Mouse (Mus musculus): ENCODE results near the gene Pax5. TPM values are rescaled to one million over a fixed set of nuclear protein-coding genes. Genes with fewer than 3 reads are reported as not detected.

Gene Pax5
- total RNA-seq, 2 experiments from 2014 or later = 0.10 to 0.22 TPM

GRCm38 (mm10) chr4:44508386-44509226 lies 201.7 kb downstream of the Pax5 start:
- no peak for DNase-seq
- intact Hi-C loops (cut with DNase I; ENCODE audit: low total_unique reads) = no loop called here

GRCm38 (mm10) chr4:44507861-44508260 lies 202.4 kb downstream of the Pax5 start:
- DNase-seq = no peak
- intact Hi-C loops (cut with DNase I; ENCODE audit: low total_unique reads) = no loop called here

- DNase-seq = no peak
- intact Hi-C loops (cut with DNase I; ENCODE audit: low total_unique reads) = no loop called here
Measured at GRCm38 (mm10) chr4:44504998-44505397, 205.3 kb downstream of the Pax5 start.

GRCm38 (mm10) chr4:44502196-44502867 lies 208.0 kb downstream of the Pax5 start:
- intact Hi-C loops (cut with DNase I; ENCODE audit: low total_unique reads) = no loop called here
- DNase-seq = no peak

- intact Hi-C loops (cut with DNase I; ENCODE audit: low total_unique reads) = no loop called here
- DNase-seq = no peak
Measured at GRCm38 (mm10) chr4:44498156-44498555, 212.1 kb downstream of the Pax5 start.

GRCm38 (mm10) chr4:44495836-44496235 lies 214.5 kb downstream of the Pax5 start:
- intact Hi-C loops (cut with DNase I; ENCODE audit: low total_unique reads) = no loop called here
- DNase-seq = no peak

GRCm38 (mm10) chr4:44493756-44494155 lies 216.5 kb downstream of the Pax5 start:
- DNase-seq = no peak
- intact Hi-C loops (cut with DNase I; ENCODE audit: low total_unique reads) = no loop called here

- intact Hi-C loops (cut with DNase I; ENCODE audit: low total_unique reads) = no loop called here
- DNase-seq = no peak
Measured at GRCm38 (mm10) chr4:44490872-44491271, 219.4 kb downstream of the Pax5 start.

- intact Hi-C loops (cut with DNase I; ENCODE audit: low total_unique reads) = no loop called here
- no peak for DNase-seq
Measured at GRCm38 (mm10) chr4:44488702-44489101, 221.6 kb downstream of the Pax5 start.

- DNase-seq = no peak
- intact Hi-C loops (cut with DNase I; ENCODE audit: low total_unique reads) = no loop called here
Measured at GRCm38 (mm10) chr4:44488219-44488618, 222.1 kb downstream of the Pax5 start.

GRCm38 (mm10) chr4:44482851-44483250 lies 227.4 kb downstream of the Pax5 start:
- intact Hi-C loops (cut with DNase I; ENCODE audit: low total_unique reads) = no loop called here
- DNase-seq = no peak

GRCm38 (mm10) chr4:44479755-44480154 lies 230.5 kb downstream of the Pax5 start:
- intact Hi-C loops (cut with DNase I; ENCODE audit: low total_unique reads) = no loop called here
- DNase-seq = no peak

Small RNA genes within 50 kb of the gene (microRNA-seq; reads per million reads assigned to microRNA genes)
- 0 reads per million in 2 experiments for gene Mir5120

Other genes with a start within 250 kb of the Pax5 start
- 10 to 100 TPM; 13.1 to 13.4 TPM for gene Zcchc7, start 45.4 kb upstream of the Pax5 start, total RNA-seq (2021)

Measured in gastrocnemius, postnatal 14 days (tissue).